Mouse (Mus musculus) embryonic facial prominence, embryonic 13.5 days (tissue): ENCODE results near the gene Prkg1. TPM values are rescaled to one million over a fixed set of nuclear protein-coding genes. Genes with fewer than 3 reads are reported as not detected.

Experiments
- ATAC-seq: fragments of 200-750 bp; cut with Nextera tagmentation; 2 replicates; pipeline ENCODE4 v1.8.0; 2017; ENCODE audit warnings: low read depth; ENCODE audit not compliant: insufficient number of reproducible peaks, insufficient read depth, low FRiP score, low TSS enrichment
- H3K27ac ChIP-seq: fragments of 300-500 bp; sonication (generic); 2 replicates; pipeline ENCODE4 v1.5.1; 2015; ENCODE audit warnings: moderate library complexity, mild to moderate bottlenecking, inconsistent platforms
- H3K27me3 ChIP-seq: fragments of 300-500 bp; sonication (generic); 2 replicates; pipeline ENCODE4 v1.6.1; 2015; ENCODE audit warnings: mild to moderate bottlenecking, inconsistent platforms
- H3K36me3 ChIP-seq: fragments of 300-500 bp; sonication (generic); 2 replicates; pipeline ENCODE4 v1.6.1; 2015; ENCODE audit warnings: mild to moderate bottlenecking, inconsistent platforms
- H3K4me1 ChIP-seq: fragments of 300-500 bp; sonication (generic); 2 replicates; pipeline ENCODE4 v1.6.1; 2015; ENCODE audit warnings: inconsistent platforms
- H3K4me2 ChIP-seq: fragments of 300-500 bp; sonication (generic); 2 replicates; pipeline ENCODE4 v1.6.1; 2015; ENCODE audit warnings: moderate library complexity, mild to moderate bottlenecking, inconsistent platforms
- H3K4me3 ChIP-seq: fragments of 300-500 bp; sonication (generic); 2 replicates; pipeline ENCODE4 v1.5.1; 2015; ENCODE audit warnings: mild to moderate bottlenecking, inconsistent platforms
- H3K9ac ChIP-seq: fragments of 300-500 bp; sonication (generic); 2 replicates; pipeline ENCODE4 v1.6.1; 2015; ENCODE audit warnings: mild to moderate bottlenecking, inconsistent platforms
- H3K9me3 ChIP-seq: fragments of 300-500 bp; sonication (generic); 2 replicates; pipeline ENCODE4 v1.6.1; 2016; ENCODE audit warnings: inconsistent platforms
- WGBS: fragments of 180-500 bp; shearing (Covaris S2); methylation state at CpG from one replicate; pipeline ENCODE4 v1.1.7; 2015; ENCODE audit warnings: mixed read lengths; 5-methylcytosine and 5-hydroxymethylcytosine counted together
- polyA plus RNA-seq: library from polyadenylated mRNA; unstranded; fragments of >200 nt; fragmentation: Nextera tagmentation; extraction: Ambion mirVana; gene quantifications from 2 replicates; pipeline ENCODE4 v1.2.1, GENCODE M21; 2015

The Prkg1 gene
- polyA plus RNA-seq, 1 experiment from 2014 or later: 9.1 TPM

DNA sequence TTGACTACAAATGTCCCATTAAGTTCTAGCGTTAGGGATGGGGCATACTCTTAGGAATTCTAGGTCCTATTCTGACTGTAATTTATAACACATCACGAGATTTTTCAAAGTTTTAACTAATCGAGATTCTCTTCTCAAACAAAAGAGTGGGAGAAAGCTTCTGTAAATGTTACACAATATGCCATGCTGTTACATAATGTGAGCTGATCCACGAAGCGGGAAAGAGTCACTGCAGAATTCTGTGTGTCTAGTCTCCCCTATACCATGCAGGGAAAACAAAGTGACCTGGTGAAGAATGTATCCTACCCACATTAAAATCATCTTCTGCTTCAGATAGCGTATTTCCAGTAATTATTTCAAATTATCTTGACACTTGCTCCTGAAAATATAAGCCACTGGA is 567.8 kb downstream of the Prkg1 start:
- Histone ChIP-seq H3K36me3 (no peaks in the 10 kb centered on the region), H3K27ac (no peak overlapping the region), H3K4me1 (no peaks in the 10 kb centered on the region), H3K27me3 (no peaks in the 10 kb centered on the region), H3K9ac (no peak overlapping the region), H3K4me3 (no peak overlapping the region), H3K4me2 (no peak overlapping the region), H3K9me3 (no peaks in the 10 kb centered on the region)
- 84% methylated on average over 6 of the region's 6 CpGs for WGBS
- ATAC-seq: no peak

GRCm38 (mm10) chr19:31188559-31189218 is 576.1 kb downstream of the Prkg1 start:
- Histone ChIP-seq H3K9ac (no peak overlapping the region), H3K4me3 (no peak overlapping the region), H3K4me1 (no peaks in the 10 kb centered on the region), H3K27me3 (no peaks in the 10 kb centered on the region), H3K9me3 (no peaks in the 10 kb centered on the region), H3K36me3 (no peaks in the 10 kb centered on the region), H3K27ac (no peak overlapping the region), H3K4me2 (no peak overlapping the region)
- ATAC-seq: no peak
- WGBS: 76% methylated on average over 6 of the region's 6 CpGs

GRCm38 (mm10) chr19:31180757-31181156 is 584.1 kb downstream of the Prkg1 start:
- H3K9me3 ChIP-seq: no peaks in the 10 kb centered on the region
- no peak overlapping the region for H3K4me2 ChIP-seq
- no peaks in the 10 kb centered on the region for H3K27me3 ChIP-seq
- no peak overlapping the region for H3K9ac ChIP-seq
- no peak overlapping the region for H3K4me3 ChIP-seq
- H3K4me1 ChIP-seq: no peaks in the 10 kb centered on the region
- H3K27ac ChIP-seq: no peak overlapping the region
- ATAC-seq: no peak
- H3K36me3 ChIP-seq: no peaks in the 10 kb centered on the region
- WGBS: 81% methylated on average over 4 of the region's 4 CpGs

DNA sequence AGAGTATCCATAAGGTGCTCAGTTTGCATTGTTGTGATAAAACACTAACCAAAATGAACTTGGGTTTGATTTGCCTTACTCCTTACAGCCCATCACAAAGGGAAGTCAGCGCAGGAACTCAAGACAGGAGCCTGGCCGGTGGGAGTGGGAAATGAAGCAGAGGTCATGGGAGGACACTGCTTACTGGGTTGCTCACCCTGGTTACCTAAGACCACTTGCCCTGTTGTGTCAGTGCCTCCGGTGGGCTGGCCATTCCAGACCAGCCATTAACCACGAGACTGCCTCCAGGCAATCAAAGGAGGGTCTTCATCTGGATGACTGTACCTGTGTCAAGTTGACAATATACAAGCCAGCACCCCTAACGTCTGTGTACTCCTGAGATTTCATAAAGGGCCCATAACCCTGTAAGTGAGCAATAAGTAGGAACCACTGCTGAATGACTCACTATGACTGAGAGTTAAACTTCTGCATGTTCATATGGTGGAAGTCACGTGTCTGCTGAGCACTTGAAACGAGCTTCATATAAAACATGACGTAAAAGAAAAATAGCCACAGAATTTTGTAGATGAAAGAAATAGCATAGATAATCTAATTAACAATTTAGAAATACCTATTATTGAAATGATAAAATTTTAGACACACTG is 587.4 kb downstream of the Prkg1 start:
- Histone ChIP-seq H3K4me1 (no peaks in the 10 kb centered on the region), H3K27me3 (no peaks in the 10 kb centered on the region), H3K27ac (no peak overlapping the region), H3K4me2 (no peak overlapping the region), H3K9ac (no peak overlapping the region), H3K9me3 (no peaks in the 10 kb centered on the region), H3K4me3 (no peak overlapping the region), H3K36me3 (no peaks in the 10 kb centered on the region)
- no peak for ATAC-seq
- 83% methylated on average over 8 of the region's 8 CpGs for WGBS

DNA sequence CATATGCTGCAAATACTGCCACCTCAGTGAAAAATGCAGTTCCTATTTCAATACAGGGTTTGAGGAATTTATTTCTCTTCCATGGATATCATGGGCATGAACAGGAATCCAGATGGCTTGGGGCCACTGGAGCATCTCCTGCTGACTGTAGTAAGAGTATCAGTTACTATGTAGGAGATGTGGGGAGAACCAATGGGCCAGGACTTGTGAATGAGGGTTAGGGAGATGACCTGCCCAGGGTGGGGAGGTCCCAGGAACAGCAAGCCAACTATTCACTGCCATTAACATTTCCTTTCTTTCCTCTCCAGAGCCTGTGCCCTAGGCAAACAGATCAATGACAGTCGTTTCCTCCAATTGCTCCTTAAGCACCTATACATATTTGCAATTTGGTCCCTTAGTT is 593.8 kb downstream of the Prkg1 start:
- H3K27ac ChIP-seq: no peak overlapping the region
- H3K4me2 ChIP-seq: no peak overlapping the region
- H3K9ac ChIP-seq: no peak overlapping the region
- 39% methylated on average over 1 of the region's 1 CpGs for WGBS
- ATAC-seq: no peak
- no peaks in the 10 kb centered on the region for H3K9me3 ChIP-seq
- no peaks in the 10 kb centered on the region for H3K36me3 ChIP-seq
- no peaks in the 10 kb centered on the region for H3K27me3 ChIP-seq
- H3K4me1 ChIP-seq: no peaks in the 10 kb centered on the region
- no peak overlapping the region for H3K4me3 ChIP-seq

GRCm38 (mm10) chr19:31158944-31159460 is 605.8 kb downstream of the Prkg1 start:
- 90% methylated on average over 6 of the region's 6 CpGs for WGBS
- Histone ChIP-seq H3K4me2 (no peak overlapping the region), H3K9me3 (no peaks in the 10 kb centered on the region), H3K36me3 (no peaks in the 10 kb centered on the region), H3K4me3 (no peak overlapping the region), H3K4me1 (no peaks in the 10 kb centered on the region), H3K27ac (no peak overlapping the region), H3K9ac (no peak overlapping the region), H3K27me3 (no peaks in the 10 kb centered on the region)
- ATAC-seq: no peak

GRCm38 (mm10) chr19:31153399-31153798 is 611.4 kb downstream of the Prkg1 start:
- Histone ChIP-seq H3K27me3 (no peaks in the 10 kb centered on the region), H3K4me3 (no peak overlapping the region), H3K4me1 (no peaks in the 10 kb centered on the region), H3K4me2 (no peak overlapping the region), H3K27ac (no peak overlapping the region), H3K9ac (no peak overlapping the region), H3K36me3 (no peaks in the 10 kb centered on the region), H3K9me3 (no peaks in the 10 kb centered on the region)
- no peak for ATAC-seq
- 58% methylated on average over 5 of the region's 5 CpGs for WGBS

DNA sequence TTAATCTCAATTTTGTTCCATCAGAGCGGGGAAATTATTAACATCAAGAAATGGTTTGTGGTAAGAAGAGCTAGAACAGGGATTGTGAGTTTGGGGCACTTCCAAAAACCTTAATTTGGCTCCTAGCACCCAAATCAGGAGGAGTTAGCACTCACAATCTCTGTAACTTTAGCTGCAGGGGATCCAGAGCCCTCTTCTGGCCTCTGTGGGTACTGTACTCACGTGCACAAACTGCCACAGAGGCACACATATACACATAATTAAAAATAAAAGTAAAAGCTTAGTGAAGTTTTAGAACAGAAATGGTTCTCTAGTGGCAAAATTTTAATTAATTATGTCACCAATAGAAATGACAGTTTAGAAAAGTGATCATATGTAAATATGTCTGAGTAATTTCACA is 614.9 kb downstream of the Prkg1 start:
- Histone ChIP-seq H3K4me1 (no peaks in the 10 kb centered on the region), H3K9me3 (no peaks in the 10 kb centered on the region), H3K4me2 (no peak overlapping the region), H3K36me3 (no peaks in the 10 kb centered on the region), H3K4me3 (no peak overlapping the region), H3K27me3 (no peaks in the 10 kb centered on the region), H3K9ac (no peak overlapping the region), H3K27ac (no peak overlapping the region)
- ATAC-seq: no peak
- 90% methylated on average over 2 of the region's 2 CpGs for WGBS

GRCm38 (mm10) chr19:31147457-31147856 is 617.4 kb downstream of the Prkg1 start:
- Histone ChIP-seq H3K27me3 (no peaks in the 10 kb centered on the region), H3K36me3 (no peaks in the 10 kb centered on the region), H3K4me1 (no peaks in the 10 kb centered on the region), H3K9ac (no peak overlapping the region), H3K27ac (no peak overlapping the region), H3K4me3 (no peak overlapping the region), H3K9me3 (no peaks in the 10 kb centered on the region), H3K4me2 (no peak overlapping the region)
- 94% methylated on average over 2 of the region's 2 CpGs for WGBS
- ATAC-seq: no peak

DNA sequence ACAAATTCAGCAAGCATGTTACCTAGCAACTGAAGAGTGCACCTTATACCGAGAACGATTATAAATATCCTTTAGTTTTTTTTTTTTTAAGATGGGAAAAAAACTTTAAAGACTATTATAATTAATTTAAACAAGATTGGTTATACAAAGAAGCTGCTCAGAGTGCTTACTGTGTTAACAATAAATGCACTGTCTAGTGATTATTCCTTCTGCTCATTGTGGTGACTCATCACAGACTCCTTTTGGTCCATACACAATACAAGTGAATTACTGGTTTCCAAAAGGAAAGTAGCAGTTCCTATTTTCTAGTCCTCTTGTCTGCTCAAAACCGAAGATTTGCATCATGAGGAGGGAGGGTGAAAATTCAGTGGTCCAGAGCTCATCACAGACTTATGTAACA is 618.7 kb downstream of the Prkg1 start:
- Histone ChIP-seq H3K4me3 (no peak overlapping the region), H3K9me3 (no peaks in the 10 kb centered on the region), H3K9ac (no peak overlapping the region), H3K36me3 (no peaks in the 10 kb centered on the region), H3K27me3 (no peaks in the 10 kb centered on the region), H3K4me1 (no peaks in the 10 kb centered on the region), H3K27ac (no peak overlapping the region), H3K4me2 (no peak overlapping the region)
- no peak for ATAC-seq
- 86% methylated on average over 3 of the region's 3 CpGs for WGBS

GRCm38 (mm10) chr19:31141905-31142304 is 622.9 kb downstream of the Prkg1 start:
- Histone ChIP-seq H3K4me1 (no peaks in the 10 kb centered on the region), H3K27ac (no peak overlapping the region), H3K4me2 (no peak overlapping the region), H3K9ac (no peak overlapping the region), H3K9me3 (no peaks in the 10 kb centered on the region), H3K4me3 (no peak overlapping the region), H3K27me3 (no peaks in the 10 kb centered on the region), H3K36me3 (no peaks in the 10 kb centered on the region)
- ATAC-seq: no peak
- WGBS: 85% methylated on average over 7 of the region's 7 CpGs

- Histone ChIP-seq H3K4me2 (no peak overlapping the region), H3K36me3 (no peaks in the 10 kb centered on the region)
- WGBS: 11% methylated on average over 2 of the region's 2 CpGs
These were observed 628.5 kb downstream of the Prkg1 start for GRCm38 (mm10) chr19:31136316-31136715.

More at GRCm38 (mm10) chr19:31136316-31136715, 628.5 kb downstream of the Prkg1 start:
- ATAC-seq: no peak
- H3K9ac ChIP-seq: no peak overlapping the region
- no peaks in the 10 kb centered on the region for H3K27me3 ChIP-seq
- no peaks in the 10 kb centered on the region for H3K9me3 ChIP-seq
- peaks cover 2% of the 10 kb centered on the region; the same call in 1 of the 2 replicates for H3K4me1 ChIP-seq
- H3K27ac ChIP-seq: no peak overlapping the region
- H3K4me3 ChIP-seq: no peak overlapping the region
